Mouse (Mus musculus) T-cell, adult 2 months (primary cell): Measurements from ENCODE around the gene Gm18336.
"Not testable (repeated sequence)": the region's sequence is repeated elsewhere in the genome, so short reads cannot be mapped to it uniquely, and the experiment has no call there.

Source experiments
- DNase-seq: peaks from one replicate; pipeline ENCODE4 v3.0.0; 2022; ENCODE audit warnings: low spot score

Gene Gm18336

DNA sequence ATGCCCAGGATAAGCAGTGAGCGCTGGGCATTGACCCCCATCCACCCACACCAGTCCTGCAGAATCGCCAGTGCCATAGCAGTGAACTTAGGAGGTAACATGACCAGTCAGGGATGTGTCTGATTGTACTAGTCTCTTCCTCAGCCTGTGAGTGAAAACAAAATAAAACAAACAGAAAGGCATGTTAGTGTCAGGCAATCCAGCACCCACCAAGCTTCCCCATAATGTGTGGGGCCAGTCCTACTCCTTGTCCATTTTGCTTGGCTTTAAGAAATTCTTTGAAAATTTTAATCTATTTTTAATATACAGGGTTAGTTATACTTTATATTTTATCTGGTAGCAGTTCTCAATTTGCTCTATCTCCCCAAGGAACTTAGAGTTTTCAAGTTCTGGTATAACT is at the start of gene Gm18336:
Gene Gm18336 (minus strand): TSS at position 101 of the 400 bp plus-strand sequence.
- DNase-seq, result not testable (repeated sequence)

DNA sequence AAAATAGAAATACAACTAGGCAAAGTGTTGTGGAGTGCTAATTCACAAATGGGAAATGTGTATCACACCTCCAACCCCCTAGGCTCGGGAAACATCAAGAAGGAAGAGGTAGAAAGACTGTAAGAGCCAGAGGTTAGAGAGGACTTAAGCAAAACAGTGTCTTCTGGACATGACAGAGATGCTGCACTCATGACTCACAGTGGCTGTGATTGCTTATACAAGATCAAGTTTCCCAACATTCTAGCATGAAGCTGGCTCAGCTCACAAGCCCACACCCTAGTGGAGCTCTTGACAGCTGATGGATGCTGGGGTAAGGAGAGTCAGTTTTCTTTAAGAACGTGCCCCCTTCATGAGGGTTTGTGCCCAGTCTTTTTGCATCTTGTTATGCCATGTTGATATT is 42.9 kb upstream of the Gm18336 start:
- no peak for DNase-seq

DNA sequence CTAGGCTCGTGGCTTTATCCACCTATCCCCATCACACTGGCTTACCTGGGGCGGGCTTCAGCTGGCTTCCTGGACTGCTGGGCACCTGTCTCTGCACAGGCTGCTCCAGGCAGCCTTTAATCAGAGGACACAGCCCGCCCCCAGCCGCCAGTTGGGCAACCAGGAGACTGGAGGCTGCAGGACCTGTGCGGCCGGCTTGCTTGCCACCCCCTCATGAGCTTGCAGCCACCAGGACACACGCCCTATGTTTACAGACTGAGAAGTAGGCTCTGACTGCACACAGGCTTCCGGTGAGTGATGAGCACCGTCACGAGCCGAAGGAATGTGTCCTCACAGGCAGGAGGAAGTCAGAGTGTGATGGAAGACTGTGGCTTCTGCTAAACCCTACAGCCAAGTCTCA is 36.7 kb upstream of the Gm18336 start, which contains the start of gene Trex2:
Gene Trex2 (minus strand): TSS at position 93 of the 400 bp plus-strand sequence.
- DNase-seq, result no peak

DNA sequence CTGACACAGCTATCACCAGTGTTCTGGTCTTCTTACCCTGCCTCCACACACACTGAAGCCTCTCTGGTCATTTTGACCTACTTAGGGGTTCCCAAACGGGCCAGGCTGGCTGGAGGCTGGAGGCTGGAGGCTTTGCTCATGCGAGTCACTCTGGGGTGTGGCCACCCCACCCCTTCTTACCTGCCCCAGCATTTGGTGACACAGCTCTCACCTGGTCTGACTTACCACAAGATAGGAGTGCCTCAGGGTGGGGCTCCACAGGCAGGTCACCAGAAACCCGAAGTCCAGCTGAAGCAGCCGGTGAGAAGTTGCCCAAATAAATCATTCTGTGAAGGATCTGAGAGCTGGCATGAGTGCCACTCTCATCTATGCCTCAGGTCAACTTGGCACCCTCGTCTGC is 34.3 kb upstream of the Gm18336 start:
- DNase-seq, result no peak

DNA sequence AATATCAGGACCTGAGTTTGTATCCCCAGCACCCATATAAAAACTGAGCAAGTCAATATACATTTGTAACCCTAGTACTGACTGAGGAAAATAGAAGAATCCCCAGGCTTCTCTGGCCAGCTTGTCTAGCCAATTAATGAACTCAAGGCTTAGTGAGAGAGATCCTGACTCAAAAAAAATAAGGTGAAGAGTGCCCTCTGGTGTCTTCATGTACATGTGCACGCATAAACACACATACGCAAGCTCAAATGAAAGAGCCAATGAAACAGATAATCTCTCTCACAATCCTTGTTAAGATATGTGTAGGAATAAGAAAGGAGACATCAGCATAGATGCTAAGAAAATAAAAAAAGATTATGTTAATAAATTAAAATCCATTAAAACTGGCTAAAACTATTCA is 31.5 kb upstream of the Gm18336 start:
- DNase-seq, result no peak

DNA sequence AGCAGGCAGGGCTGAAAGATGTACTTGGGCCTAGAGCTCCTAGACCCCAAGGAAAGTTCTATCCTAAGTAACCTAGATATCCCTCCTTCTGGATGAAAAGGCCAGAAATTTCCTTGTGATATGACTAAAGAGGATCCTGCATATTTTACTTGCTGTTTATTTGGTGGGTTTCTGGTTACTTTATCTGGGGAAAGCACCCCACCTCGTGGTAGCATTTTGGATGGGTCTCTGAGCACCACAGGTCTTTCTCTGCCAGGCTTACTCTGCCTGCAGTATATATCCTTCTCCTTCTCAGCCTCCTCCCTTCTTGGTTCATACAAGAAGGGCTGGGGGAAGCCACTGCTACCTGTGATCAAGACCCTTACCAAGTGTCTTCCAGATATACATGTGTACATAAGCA is 14.2 kb upstream of the Gm18336 start:
- DNase-seq, result no peak

DNA sequence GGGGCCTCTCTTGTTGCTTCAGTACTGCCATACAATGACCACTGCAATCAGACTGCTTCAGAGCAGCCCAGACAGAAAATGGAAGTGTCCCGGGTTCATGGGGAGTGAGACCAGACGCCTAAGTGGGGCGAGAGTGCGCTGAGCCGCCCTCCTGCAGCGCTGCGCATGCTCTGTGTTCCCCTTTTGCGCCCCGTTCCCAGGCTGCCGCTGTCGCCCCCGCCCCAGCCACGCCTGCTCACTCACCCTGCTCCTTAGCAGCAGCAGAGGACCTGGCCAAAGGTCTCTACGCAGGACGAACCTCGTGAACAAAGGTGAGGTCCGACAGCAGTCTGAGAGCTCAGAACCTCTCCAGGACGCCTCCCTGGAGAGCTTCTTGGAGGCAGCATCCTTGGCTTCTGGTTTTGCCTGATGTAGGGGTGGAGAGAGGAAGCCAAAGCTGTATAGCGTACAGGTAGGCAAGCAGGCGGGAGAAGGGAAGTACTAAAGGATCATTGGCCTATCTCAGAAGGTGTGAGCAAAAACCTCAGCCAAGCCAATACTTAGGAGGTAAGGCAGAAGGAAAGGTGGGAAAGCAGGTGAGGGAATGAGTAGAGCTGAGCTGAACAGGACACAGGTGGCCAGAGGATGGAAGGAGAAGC is 12.5 kb upstream of the Gm18336 start, which contains the start of gene Zfp92:
Gene Zfp92 (plus strand): TSS at position 217 of the 638 bp plus-strand sequence.
- no peak for DNase-seq

DNA sequence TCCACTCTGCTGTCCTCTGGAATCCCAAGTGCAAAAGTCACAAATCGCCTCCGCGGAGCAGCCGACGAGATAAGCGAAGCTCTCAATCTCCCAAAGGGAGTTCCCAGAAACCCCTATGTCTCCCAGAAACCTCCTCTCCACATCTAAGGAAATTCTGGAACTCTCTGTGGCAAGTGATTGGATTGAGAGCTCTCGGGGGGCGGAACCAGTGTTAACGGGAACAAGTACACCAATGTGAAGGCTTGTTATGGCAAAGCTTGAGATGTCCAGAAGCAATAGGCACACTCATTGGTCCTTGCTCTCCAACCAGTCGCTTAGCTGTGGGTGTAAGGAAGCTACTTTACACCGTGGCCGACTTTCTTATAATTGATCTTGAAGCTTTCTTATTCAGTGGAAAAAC is 3.1 kb upstream of the Gm18336 start:
- DNase-seq, result no peak

DNA sequence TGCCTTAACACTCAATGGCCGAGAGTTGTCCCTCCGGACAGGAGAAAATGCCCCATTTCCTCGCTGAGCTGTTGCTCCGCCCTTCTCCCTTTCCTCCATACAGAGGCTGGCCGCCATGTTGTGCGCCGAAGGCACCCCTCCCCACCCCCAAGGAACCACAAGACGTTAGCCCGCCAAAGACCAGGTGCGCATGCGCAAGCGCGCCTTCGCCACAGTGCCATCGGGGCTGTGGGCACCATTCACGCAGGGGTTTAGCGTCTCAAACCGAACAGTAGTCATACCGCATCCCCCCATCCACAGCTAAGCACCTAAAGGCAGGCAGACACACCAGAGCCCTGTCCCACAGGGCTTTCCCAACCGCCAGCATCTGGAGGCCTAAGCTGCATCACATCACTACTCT is 2.4 kb upstream of the Gm18336 start:
- no peak for DNase-seq

DNA sequence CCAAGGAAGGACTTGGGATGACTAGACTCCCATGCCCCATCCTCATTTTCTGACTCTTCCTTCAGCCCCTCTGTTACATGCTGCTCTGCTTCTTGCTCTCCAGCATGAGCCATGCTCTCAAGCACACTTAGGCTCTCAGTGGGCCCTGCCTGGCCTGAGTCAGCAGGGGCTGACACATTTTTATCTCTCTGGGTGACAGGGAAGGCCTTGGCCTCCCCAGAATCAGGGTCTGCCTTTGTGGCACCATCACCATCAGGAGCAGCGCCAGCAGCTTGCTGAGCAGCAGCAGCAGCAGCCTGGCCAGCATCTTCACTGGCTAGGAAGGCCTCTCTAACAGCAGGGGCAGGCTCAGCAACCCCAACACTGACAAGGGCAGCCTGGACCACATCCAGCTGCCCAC is 2.1 kb downstream of the Gm18336 start:
- DNase-seq, result no peak

DNA sequence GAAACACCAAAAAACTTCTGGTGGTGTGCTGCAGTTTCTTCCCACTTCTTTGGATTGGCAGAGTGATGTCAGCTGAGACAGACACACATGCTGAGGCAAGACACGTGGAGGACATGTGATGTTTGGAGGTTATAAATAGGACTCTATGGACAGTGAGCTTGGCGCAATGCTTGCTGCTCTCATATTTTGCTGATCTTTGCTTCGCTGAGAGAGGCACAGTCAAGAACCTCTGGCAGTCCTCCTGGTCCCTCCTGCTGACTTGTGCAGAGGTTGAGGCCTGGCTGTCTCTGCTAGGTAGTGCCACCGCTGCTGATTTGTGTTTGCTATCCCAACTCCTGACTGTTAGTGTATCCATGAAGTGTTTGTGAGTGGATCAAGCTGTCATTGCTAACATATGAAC is 7.1 kb downstream of the Gm18336 start:
- no peak for DNase-seq

DNA sequence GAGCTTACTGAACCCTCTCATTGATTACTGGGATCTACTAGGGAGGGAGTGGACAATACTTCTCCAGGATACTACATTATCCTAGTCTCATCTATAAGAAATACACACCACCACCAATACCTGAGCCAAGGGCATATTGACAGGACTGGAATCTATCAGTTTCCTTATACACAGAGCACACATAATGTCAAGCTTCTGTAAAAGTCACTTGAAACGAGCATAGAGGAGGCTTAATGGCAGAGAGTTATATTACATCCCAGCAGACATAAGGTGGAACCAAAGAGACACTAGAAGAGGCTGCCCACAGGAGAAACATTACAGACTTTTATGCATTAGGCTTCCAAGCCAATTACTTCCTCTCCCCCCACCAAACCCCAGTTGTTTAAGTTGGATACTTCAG is 13.6 kb downstream of the Gm18336 start:
- DNase-seq, result no peak

DNA sequence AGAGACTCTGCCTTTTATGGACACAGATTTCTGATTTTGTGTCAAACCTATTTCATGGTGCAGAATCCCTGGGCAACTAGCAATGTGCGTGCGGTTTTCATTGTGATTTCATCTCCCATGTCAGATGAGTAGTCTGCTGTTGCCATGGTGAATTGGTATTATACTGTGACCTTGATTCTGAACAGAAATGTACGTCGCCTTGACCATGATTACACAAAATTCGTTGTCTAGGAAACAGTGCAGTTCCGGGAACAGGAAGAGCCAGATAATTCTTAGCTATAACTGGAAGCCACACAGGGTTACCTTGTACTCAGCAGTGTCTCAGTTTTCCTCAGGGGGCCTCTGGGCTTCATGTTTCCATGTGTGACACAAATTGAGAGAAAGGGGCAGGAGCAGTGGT is 14.1 kb downstream of the Gm18336 start:
- no peak for DNase-seq

DNA sequence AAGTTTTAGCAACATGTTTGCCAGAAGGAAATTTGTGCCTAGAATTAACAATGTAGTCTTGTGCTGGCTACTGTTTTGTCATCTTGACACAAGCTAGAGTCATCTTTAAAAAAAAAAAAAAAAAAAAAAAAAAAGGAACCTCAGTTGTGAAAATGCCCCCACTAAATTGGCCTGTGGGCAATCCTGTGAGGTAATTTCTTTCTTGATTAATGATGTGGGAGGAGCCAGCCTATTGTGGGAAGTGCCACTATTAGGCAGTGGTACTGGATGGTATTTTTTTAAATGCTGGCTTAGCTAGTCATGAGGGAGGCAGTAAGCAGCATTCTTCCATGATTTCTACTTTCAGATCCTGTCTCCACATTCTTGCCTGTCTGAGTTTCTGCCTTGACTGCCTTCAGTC is 35.2 kb downstream of the Gm18336 start:
- no peak for DNase-seq

DNA sequence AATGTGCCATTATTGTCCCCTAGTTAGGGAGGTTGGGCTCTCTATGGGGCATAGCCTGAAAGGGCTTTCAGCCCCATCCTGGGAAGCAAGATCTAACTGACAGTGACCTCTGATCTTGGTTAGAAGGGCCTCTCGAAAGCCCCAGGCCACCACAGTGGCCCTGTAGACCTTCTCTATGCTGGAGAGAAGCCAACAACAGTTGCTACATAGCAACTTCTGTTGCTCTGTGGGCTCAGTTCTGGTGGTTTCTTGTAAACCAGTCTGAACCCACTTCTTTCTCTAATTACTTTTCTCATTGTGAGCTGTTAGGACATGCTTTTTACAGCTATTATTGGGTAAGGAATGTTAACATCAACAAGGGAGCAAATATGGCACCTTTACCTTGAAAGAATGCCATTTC is 41.8 kb downstream of the Gm18336 start:
- no peak for DNase-seq

DNA sequence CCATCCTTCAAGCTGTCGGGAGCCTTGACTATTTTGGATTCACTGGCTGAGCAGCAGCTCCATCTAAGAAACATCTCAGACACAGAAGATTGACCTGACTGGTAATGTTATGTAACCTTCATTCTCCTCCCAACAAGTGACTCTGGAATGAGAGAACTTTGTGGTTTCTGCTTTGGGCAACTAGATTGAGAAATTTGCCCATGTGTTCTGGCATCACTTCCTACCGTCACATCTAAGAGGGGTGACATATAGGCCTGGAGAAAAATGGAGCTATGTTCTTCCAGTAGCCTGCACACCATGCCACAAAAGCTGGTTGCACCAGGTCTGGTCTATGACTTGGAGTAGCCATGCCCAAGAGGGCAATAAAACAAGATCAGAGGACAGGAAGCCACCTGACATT is 42.4 kb downstream of the Gm18336 start:
- DNase-seq, result no peak
